Mouse (Mus musculus) cerebellum, adult 2 months (tissue): ENCODE results near the gene Itpr1.

Source experiments
- CTCF ChIP-seq: fragments of 200-500 bp; IDR thresholded peaks from 2 replicates; pipeline ENCODE4 v1.5.1; 2011; ENCODE audit warnings: low read depth, mild to moderate bottlenecking, control low read depth, low read length, moderate library complexity, borderline replicate concordance; ENCODE audit not compliant: insufficient read depth
- POLR2A ChIP-seq: fragments of 200-500 bp; IDR thresholded peaks from 2 replicates; pipeline ENCODE4 v1.6.1; 2011; ENCODE audit warnings: low read length, control low read depth, borderline replicate concordance; ENCODE audit not compliant: insufficient read depth

- TF ChIP-seq CTCF (no peak), POLR2A (no peak)
Observed at GRCm38 (mm10) chr6:108517986-108518385, 305.1 kb downstream of the Itpr1 start.
